Comparison of ENCODE assay signal across 25 mouse cellular contexts in genomic region chr7:101410267-101410936, GRCm38 (mm10). TPM values are rescaled to one million over a fixed set of nuclear protein-coding genes. Genes with fewer than 3 reads are reported as not detected.
DNase-seq lines count a peak whose midpoint lies in the region; ATAC-seq and TF ChIP-seq lines count a peak whose summit lies in the region.
"Had no signal": no experiment of that assay in that cellular context is flagged by ENCODE, and none has a peak within 500 bp of the region (broad histone marks: within the 10 kb centered on the region; RNA-seq: fewer than 3 reads in every experiment).

Gene Gm45837 (plus strand): TSS chr7:101410886.

- peaks cover 22% of the 10 kb centered on the region for H3K4me1 ChIP-seq in lung, embryonic 15.5 days
- peaks cover 2% of the 10 kb centered on the region for H3K4me1 ChIP-seq in bone marrow, adult 2 months (ENCODE audit: control insufficient read depth, insufficient read depth, low read length)
- H3K4me1 ChIP-seq in limb, embryonic 14.5 days (ENCODE audit: control insufficient read depth, insufficient read depth, low read length), result no peaks in the 10 kb centered on the region

- WGBS in lung, embryonic 15.5 days, result 61% methylated on average over 11 of the region's 11 CpGs
- WGBS in bone marrow, adult 2 months, result 76% methylated on average over 11 of the region's 11 CpGs
- 63% methylated on average over 11 of the region's 11 CpGs for WGBS in limb, embryonic 14.5 days

- H3K36me3 ChIP-seq in lung, embryonic 15.5 days, result peaks cover 60% of the 10 kb centered on the region
- H3K36me3 ChIP-seq in limb, embryonic 14.5 days (ENCODE audit: control insufficient read depth, insufficient read depth, low read length), result peaks cover 54% of the 10 kb centered on the region
- H3K36me3 ChIP-seq: midbrain, embryonic 12.5 days had no signal

- no peak within 1 kb of the TSS; the same call in 1 of the 2 replicates for H3K9ac ChIP-seq in lung, embryonic 15.5 days
- H3K9ac ChIP-seq in limb, embryonic 14.5 days (ENCODE audit: low read depth, low read length, severe bottlenecking), result no peak within 1 kb of the TSS
- H3K9ac ChIP-seq: embryonic facial prominence, embryonic 12.5 days; heart, embryonic 15.5 days; kidney, embryonic 15.5 days; liver, postnatal 0 days; midbrain, embryonic 12.5 days had no signal

- H3K27me3 ChIP-seq in lung, embryonic 15.5 days, result no peaks in the 10 kb centered on the region
- no peaks in the 10 kb centered on the region for H3K27me3 ChIP-seq in limb, embryonic 14.5 days (ENCODE audit: control insufficient read depth, insufficient read depth, low read length)
- H3K27me3 ChIP-seq: embryonic facial prominence, embryonic 12.5 days; heart, embryonic 15.5 days; kidney, embryonic 15.5 days had no signal

- ATAC-seq in lung, embryonic 15.5 days (ENCODE audit: borderline replicate concordance, extremely low read depth, low FRiP score, low TSS enrichment), result no peak
- no peak for ATAC-seq in limb, embryonic 14.5 days (ENCODE audit: low FRiP score, low read depth)
- ATAC-seq: forebrain, embryonic 14.5 days; hindbrain, embryonic 16.5 days; intestine, embryonic 16.5 days; liver, postnatal 0 days had no signal

- no peaks in the 10 kb centered on the region for H3K9me3 ChIP-seq in lung, embryonic 15.5 days
- no peaks in the 10 kb centered on the region for H3K9me3 ChIP-seq in limb, embryonic 14.5 days (ENCODE audit: control insufficient read depth, low read length)
- H3K9me3 ChIP-seq: embryonic facial prominence, embryonic 12.5 days; heart, embryonic 15.5 days; hindbrain, embryonic 10.5 days; kidney, embryonic 15.5 days; midbrain, embryonic 12.5 days had no signal

- TF ChIP-seq POLR2A in bone marrow, adult 2 months (IDR thresholded peaks at IDR 0.05; ENCODE audit: borderline replicate concordance, control insufficient read depth, low read depth, low read length), result no peak
- no peak for TF ChIP-seq POLR2A in limb, embryonic 14.5 days (IDR thresholded peaks at IDR 0.05; ENCODE audit: borderline replicate concordance, extremely low read depth, insufficient read depth, insufficient read length)

- intact Hi-C loops in gastrocnemius, adult 2 months (cut with DNase I), result no loop called here
- intact Hi-C loops in gastrocnemius, postnatal 36 days (cut with DNase I), result loop anchor here (5.0 kb wide), 1 partner anchor 212 kb away; no protein-coding TSS in a partner anchor

- no peak for TF ChIP-seq CTCF in gastrocnemius, adult 2 months (IDR thresholded peaks at IDR 0.05)
- no peak for TF ChIP-seq CTCF in bone marrow, adult 2 months (IDR thresholded peaks at IDR 0.05; ENCODE audit: control insufficient read depth, insufficient read depth, low read length)

- no peak within 1 kb of the TSS for H3K4me2 ChIP-seq in lung, embryonic 15.5 days
- no peak within 1 kb of the TSS for H3K4me2 ChIP-seq in limb, embryonic 14.5 days (replicated peaks; ENCODE audit: low read depth, low read length, severe bottlenecking)
- H3K4me2 ChIP-seq: embryonic facial prominence, embryonic 12.5 days; heart, embryonic 15.5 days; kidney, embryonic 15.5 days; liver, embryonic 11.5 days; midbrain, embryonic 12.5 days had no signal

- DNase-seq in gastrocnemius, adult 2 months, result no peak
- no peak for DNase-seq in gastrocnemius, postnatal 36 days
- DNase-seq in lung, postnatal 25 days (ENCODE audit: low spot score), result no peak
- no peak for DNase-seq in limb, embryonic 14.5 days (ENCODE audit: low spot score)
- DNase-seq in right cerebral cortex, postnatal 36 days (ENCODE audit: low spot score in 2 of 2), result no peak
- no peak for DNase-seq in T-cell, adult 2 months (ENCODE audit: low spot score)
- DNase-seq: adrenal gland, postnatal 36 days; cerebellum, adult 11-12 months; cerebellum, postnatal 10 days; gastrocnemius, postnatal 14 days; layer of hippocampus, adult 9-11 months; liver, postnatal 0 days; thymus, postnatal 14 days had no signal

- H3K27ac ChIP-seq in gastrocnemius, adult 2 months, result peak within 1 kb of the TSS; percentile 35
- H3K27ac ChIP-seq in lung, embryonic 15.5 days, result 0 out of 2 replicates have a peak within 1 kb of the TSS, but pooled peaks have one; percentile 3
- H3K27ac ChIP-seq in bone marrow, adult 2 months (ENCODE audit: control insufficient read depth, insufficient read depth, low read depth, low read length, poor library complexity), result no peak within 1 kb of the TSS
- peak within 1 kb of the TSS; percentile 38; the same call in 1 of the 2 replicates for H3K27ac ChIP-seq in limb, embryonic 14.5 days (replicated peaks; ENCODE audit: low read depth, low read length)
- H3K27ac ChIP-seq: embryonic facial prominence, embryonic 12.5 days; heart, embryonic 15.5 days; hindbrain, embryonic 10.5 days; kidney, embryonic 15.5 days; midbrain, embryonic 12.5 days had no signal

- H3K4me3 ChIP-seq in gastrocnemius, adult 2 months, result no peak within 1 kb of the TSS
- H3K4me3 ChIP-seq in lung, embryonic 15.5 days, result no peak within 1 kb of the TSS
- H3K4me3 ChIP-seq in bone marrow, adult 2 months (replicated peaks; ENCODE audit: control insufficient read depth, low read depth, low read length), result no peak within 1 kb of the TSS
- no peak within 1 kb of the TSS for H3K4me3 ChIP-seq in limb, embryonic 14.5 days (replicated peaks; ENCODE audit: low read length)
- H3K4me3 ChIP-seq: embryonic facial prominence, embryonic 12.5 days; heart, embryonic 15.5 days; hindbrain, embryonic 10.5 days; kidney, embryonic 15.5 days; midbrain, embryonic 12.5 days had no signal

RNA-seq across cellular contexts. Expression of gene Gm45837, which starts in this region (rescaled TPM):
- not detected for total RNA-seq in gastrocnemius, adult 2 months (2021)
- total RNA-seq in gastrocnemius, postnatal 36 days (2021), result 1 to 10 TPM in 1 of 2 experiments, not detected in 1; 2.1 TPM
- 10.3 TPM in 1 of 2 replicates, not detected in the other for polyA plus RNA-seq in lung, embryonic 15.5 days (2015; fragmentation: Nextera tagmentation; extraction: Ambion mirVana)
- polyA plus RNA-seq in bone marrow, adult 2 months (2011; ENCODE audit: insufficient read depth, insufficient read length, low replicate concordance, missing spikeins), result 5.7 and 43.8 TPM in 2 replicates
- 0.41 and 0.93 TPM in 2 replicates for polyA plus RNA-seq in limb, embryonic 14.5 days (2012; rRNA removed)
- polyA plus RNA-seq in limb, embryonic 14.5 days (2014; fragmentation: Nextera tagmentation; extraction: Ambion mirVana), result 7.5 and 8.8 TPM in 2 replicates
- polyA plus RNA-seq: embryonic facial prominence, embryonic 12.5 days; forebrain, embryonic 14.5 days; heart, embryonic 15.5 days; intestine, embryonic 16.5 days; large intestine, adult 2 months; liver, embryonic 11.5 days; liver, postnatal 0 days; midbrain, embryonic 12.5 days had no signal
